Mouse (Mus musculus) midbrain, postnatal 0 days (tissue): ENCODE measurements at regions not wholly inside any gene's neighbourhood (a gene's known extent, or its start where the extent isn't known, plus 50 kb on each side); places are given as distances from the start of the nearest gene placed in this dataset.

Source experiments
- ATAC-seq: fragments of 200-750 bp; cut with Nextera tagmentation; 2 replicates; pipeline ENCODE4 v1.8.0; 2017; ENCODE audit warnings: moderate number of reproducible peaks, mild to moderate bottlenecking, moderate TSS enrichment, moderate library complexity; ENCODE audit not compliant: low FRiP score
- DNase-seq: peaks from one replicate; pipeline ENCODE4 v3.0.0-alpha.2; 2015; ENCODE audit warnings: low spot score
- H3K27ac ChIP-seq: fragments of 300-500 bp; sonication (generic); 2 replicates; pipeline ENCODE4 v1.5.1; 2014; ENCODE audit warnings: low read depth, mild to moderate bottlenecking, low read length, mixed read lengths
- H3K27me3 ChIP-seq: fragments of 300-500 bp; sonication (generic); 2 replicates; pipeline ENCODE4 v1.6.1; 2014; ENCODE audit warnings: low read length, control low read depth, mixed read lengths; ENCODE audit not compliant: insufficient read depth
- H3K36me3 ChIP-seq: fragments of 300-500 bp; sonication (generic); 2 replicates; pipeline ENCODE4 v1.6.1; 2014; ENCODE audit warnings: low read length, control low read depth, mixed read lengths; ENCODE audit not compliant: insufficient read depth
- H3K4me1 ChIP-seq: fragments of 300-500 bp; sonication (generic); 2 replicates; pipeline ENCODE4 v1.6.1; 2014; ENCODE audit warnings: mild to moderate bottlenecking, control low read depth, antibody characterized with exemption, low read length, mixed read lengths; ENCODE audit not compliant: insufficient read depth
- H3K4me2 ChIP-seq: fragments of 300-500 bp; sonication (generic); 2 replicates; pipeline ENCODE4 v1.6.1; 2014; ENCODE audit warnings: low read depth, mild to moderate bottlenecking, low read length, mixed read lengths; ENCODE audit not compliant: poor library complexity, severe bottlenecking
- H3K4me3 ChIP-seq: fragments of 300-500 bp; sonication (generic); 2 replicates; pipeline ENCODE4 v1.5.1; 2014; ENCODE audit warnings: low read depth, mild to moderate bottlenecking, low read length, moderate library complexity
- H3K9ac ChIP-seq: fragments of 300-500 bp; sonication (generic); replicated peaks from 2 replicates; pipeline ENCODE4 v1.6.1; 2014; ENCODE audit warnings: mild to moderate bottlenecking, low read length, moderate library complexity, mixed read lengths; ENCODE audit not compliant: poor library complexity, severe bottlenecking
- H3K9me3 ChIP-seq: fragments of 300-500 bp; sonication (generic); 2 replicates; pipeline ENCODE4 v1.6.1; 2016; ENCODE audit warnings: low read length, control low read depth
- CTCF ChIP-seq: IDR thresholded peaks from 2 replicates; pipeline ENCODE4 v1.5.1; 2016; ENCODE audit warnings: antibody characterized with exemption, mild to moderate bottlenecking
- WGBS: fragments of 180-500 bp; shearing (Covaris S2); extraction: QIAGEN DNeasy Blood & Tissue Kit; methylation state at CpG from one replicate; pipeline ENCODE4 v1.1.7; 2014; 5-methylcytosine and 5-hydroxymethylcytosine counted together

DNA sequence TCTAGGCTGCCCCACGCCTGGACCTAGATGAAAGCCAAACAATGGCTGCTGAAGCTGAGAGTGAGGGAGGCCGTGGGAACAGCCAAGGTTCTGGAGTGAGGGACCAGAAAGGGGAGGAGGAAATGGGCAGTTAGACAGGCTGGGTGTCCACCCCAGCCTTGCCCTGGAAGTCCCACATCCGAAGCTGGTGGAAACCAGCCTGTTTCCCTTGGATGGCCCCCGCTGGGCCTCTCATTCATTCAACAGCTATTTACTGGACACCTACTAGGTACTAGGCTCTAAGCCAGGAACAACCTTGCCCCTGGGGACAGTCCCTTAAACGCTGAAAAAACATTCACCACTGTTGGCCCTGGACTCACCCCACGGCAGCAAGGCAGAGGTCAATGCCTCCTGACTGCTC is 139.2 kb downstream of the Zfp36l2 start:
- H3K36me3 ChIP-seq = no peaks in the 10 kb centered on the region
- no peak overlapping the region for H3K4me3 ChIP-seq
- WGBS = 59% methylated on average over 6 of the region's 6 CpGs
- no peak for TF ChIP-seq CTCF
- H3K4me1 ChIP-seq = no peaks in the 10 kb centered on the region
- H3K4me2 ChIP-seq = no peak overlapping the region
- no peak for DNase-seq
- no peak overlapping the region for H3K27ac ChIP-seq
- no peak overlapping the region for H3K9ac ChIP-seq
- no peaks in the 10 kb centered on the region for H3K27me3 ChIP-seq
- no peaks in the 10 kb centered on the region for H3K9me3 ChIP-seq
- ATAC-seq = no peak

DNA sequence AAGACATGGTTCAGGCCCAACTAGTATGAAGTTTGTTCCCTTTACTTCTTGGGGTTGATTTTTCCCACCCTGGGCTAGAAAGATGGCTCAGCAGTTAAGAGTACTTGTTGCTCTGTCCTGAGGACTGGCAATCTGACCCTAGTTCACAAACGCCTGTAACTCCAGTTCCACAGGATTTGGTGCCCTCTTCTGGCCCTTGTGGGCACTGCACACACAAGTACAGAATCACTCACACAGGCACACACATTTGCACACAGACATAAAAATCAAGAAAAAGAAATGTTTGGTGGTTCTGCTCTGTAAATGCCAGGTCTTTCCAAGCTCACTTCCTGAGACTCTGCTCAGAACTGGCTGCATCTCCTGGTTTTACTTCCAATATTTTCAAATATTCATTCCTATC is 140.2 kb downstream of the Zfp36l2 start:
- Histone ChIP-seq H3K9ac (no peak overlapping the region), H3K4me2 (no peak overlapping the region), H3K4me3 (no peak overlapping the region), H3K27me3 (no peaks in the 10 kb centered on the region), H3K4me1 (no peaks in the 10 kb centered on the region), H3K27ac (no peak overlapping the region), H3K36me3 (no peaks in the 10 kb centered on the region), H3K9me3 (no peaks in the 10 kb centered on the region)
- ATAC-seq = no peak
- DNase-seq = no peak
- 88% methylated on average over 1 of the region's 1 CpGs for WGBS
- TF ChIP-seq CTCF = peak; percentile 39

DNA sequence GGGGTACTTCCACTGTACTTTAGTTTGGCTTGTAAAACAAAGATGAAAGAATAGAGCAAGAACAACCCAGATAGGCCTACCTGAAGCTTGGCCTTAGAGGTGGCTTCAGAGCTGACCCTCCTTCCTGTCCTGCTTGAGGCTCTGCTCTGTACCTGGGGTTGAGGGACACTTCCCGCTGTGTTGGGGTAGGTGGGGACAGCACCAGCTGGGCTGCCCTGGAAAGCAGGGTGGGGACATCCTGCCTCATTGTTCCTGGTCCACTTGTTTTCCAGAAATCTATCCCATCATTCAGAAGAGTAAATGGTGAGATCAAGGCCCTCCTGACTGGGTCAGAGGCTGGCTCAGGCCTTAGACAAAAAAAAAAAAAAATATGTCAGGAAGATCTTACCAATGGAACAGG is 141.9 kb downstream of the Zfp36l2 start:
- no peak for TF ChIP-seq CTCF
- Histone ChIP-seq H3K9ac (no peak overlapping the region), H3K4me3 (no peak overlapping the region), H3K27ac (no peak overlapping the region), H3K27me3 (no peaks in the 10 kb centered on the region), H3K4me1 (no peaks in the 10 kb centered on the region), H3K9me3 (no peaks in the 10 kb centered on the region), H3K4me2 (no peak overlapping the region), H3K36me3 (no peaks in the 10 kb centered on the region)
- ATAC-seq (no peak), DNase-seq (no peak)
- 96% methylated on average over 1 of the region's 1 CpGs for WGBS

DNA sequence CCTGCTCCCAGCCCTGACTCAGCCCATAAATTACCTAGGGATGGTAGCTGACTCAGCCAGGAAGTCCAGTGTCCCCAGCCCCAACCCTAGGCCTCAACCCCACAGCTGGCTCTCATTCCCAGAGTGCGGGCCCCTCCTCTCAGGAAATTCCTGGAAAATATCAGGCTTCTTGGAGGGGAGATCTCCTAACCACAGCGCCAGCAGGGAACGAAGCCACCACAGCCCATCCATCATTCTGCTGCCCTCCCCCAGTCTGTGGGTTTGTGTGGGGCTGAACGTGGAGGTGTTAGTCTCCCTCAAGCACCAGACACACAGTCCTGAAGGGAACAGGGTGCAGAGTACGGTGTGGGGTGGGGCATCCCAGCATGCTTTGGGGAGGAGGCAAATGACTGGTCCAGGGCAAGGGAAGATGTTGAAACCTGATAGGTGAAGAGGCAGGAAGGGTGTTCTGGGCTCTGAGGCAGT is 143.2 kb downstream of the Zfp36l2 start:
- 84% methylated on average over 5 of the region's 5 CpGs for WGBS
- no peak overlapping the region for H3K4me3 ChIP-seq
- H3K27ac ChIP-seq = no peak overlapping the region
- ATAC-seq (no peak), DNase-seq (no peak)
- H3K9ac ChIP-seq = no peak overlapping the region
- no peaks in the 10 kb centered on the region for H3K27me3 ChIP-seq
- H3K9me3 ChIP-seq = no peaks in the 10 kb centered on the region
- H3K36me3 ChIP-seq = no peaks in the 10 kb centered on the region
- H3K4me2 ChIP-seq = no peak overlapping the region
- no peaks in the 10 kb centered on the region for H3K4me1 ChIP-seq
- no peak for TF ChIP-seq CTCF

DNA sequence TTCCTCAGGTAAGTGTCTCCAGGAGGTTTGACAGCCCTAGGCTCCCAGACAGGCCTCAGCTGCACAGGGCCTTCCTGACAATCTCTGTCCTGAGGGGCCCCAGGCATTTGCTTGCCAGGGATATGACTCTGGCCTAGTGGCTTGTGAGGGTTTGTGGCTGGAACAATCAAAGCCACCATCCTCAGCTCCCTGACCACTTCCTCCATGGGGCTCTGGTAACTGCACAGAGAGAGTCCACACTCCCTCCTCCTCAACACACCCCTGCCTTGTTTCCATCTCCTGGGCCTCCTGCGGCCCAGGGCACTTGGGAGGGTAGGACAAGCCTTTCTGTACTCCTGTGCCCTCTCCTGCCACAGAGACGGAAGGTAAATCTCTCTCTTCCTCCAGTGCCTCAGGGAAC is 144.6 kb downstream of the Zfp36l2 start:
- no peak for DNase-seq
- H3K27me3 ChIP-seq = no peaks in the 10 kb centered on the region
- H3K4me1 ChIP-seq = no peaks in the 10 kb centered on the region
- H3K4me3 ChIP-seq = no peak overlapping the region
- 84% methylated on average over 2 of the region's 2 CpGs for WGBS
- no peak overlapping the region for H3K9ac ChIP-seq
- H3K4me2 ChIP-seq = no peak overlapping the region
- no peaks in the 10 kb centered on the region for H3K9me3 ChIP-seq
- no peak for TF ChIP-seq CTCF
- no peak overlapping the region for H3K27ac ChIP-seq
- ATAC-seq = no peak
- no peaks in the 10 kb centered on the region for H3K36me3 ChIP-seq

DNA sequence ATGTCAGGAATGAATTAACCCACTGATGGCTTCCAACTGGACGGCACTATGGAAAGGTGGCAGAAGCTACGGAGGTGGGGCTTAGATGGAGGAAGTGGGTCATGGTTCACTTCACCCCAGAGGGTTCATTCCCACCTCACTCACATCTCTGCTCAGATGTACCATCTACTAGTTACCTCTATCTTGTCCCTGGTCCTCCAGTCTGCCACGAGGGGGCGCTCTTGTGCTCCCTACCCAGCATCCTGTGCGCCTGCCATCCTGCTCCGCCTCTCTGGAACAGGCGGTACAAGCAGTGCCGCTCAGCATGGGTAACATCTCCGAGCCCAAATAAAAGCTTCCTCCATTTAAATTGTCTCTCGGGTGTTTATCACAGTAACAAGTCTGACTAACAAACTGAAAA is 148.3 kb downstream of the Zfp36l2 start:
- Histone ChIP-seq H3K36me3 (no peaks in the 10 kb centered on the region), H3K9ac (no peak overlapping the region), H3K4me2 (no peak overlapping the region), H3K27me3 (no peaks in the 10 kb centered on the region), H3K9me3 (no peaks in the 10 kb centered on the region), H3K4me1 (no peaks in the 10 kb centered on the region), H3K4me3 (no peak overlapping the region), H3K27ac (no peak overlapping the region)
- DNase-seq (no peak), ATAC-seq (no peak)
- peak; percentile 25; the same call in 1 of the 2 replicates for TF ChIP-seq CTCF
- 92% methylated on average over 10 of the region's 10 CpGs for WGBS
